Mouse (Mus musculus) midbrain, postnatal 0 days (tissue): ENCODE measurements around the gene Rab31. TPM values are rescaled to one million over a fixed set of nuclear protein-coding genes. Genes with fewer than 3 reads are reported as not detected.

Experiments used
- ATAC-seq: fragments of 200-750 bp; cut with Nextera tagmentation; 2 replicates; pipeline ENCODE4 v1.8.0; 2017; ENCODE audit warnings: moderate number of reproducible peaks, mild to moderate bottlenecking, moderate TSS enrichment, moderate library complexity; ENCODE audit not compliant: low FRiP score
- DNase-seq: peaks from one replicate; pipeline ENCODE4 v3.0.0-alpha.2; 2015; ENCODE audit warnings: low spot score
- H3K27ac ChIP-seq: fragments of 300-500 bp; sonication (generic); 2 replicates; pipeline ENCODE4 v1.5.1; 2014; ENCODE audit warnings: low read depth, mild to moderate bottlenecking, low read length, mixed read lengths
- H3K27me3 ChIP-seq: fragments of 300-500 bp; sonication (generic); 2 replicates; pipeline ENCODE4 v1.6.1; 2014; ENCODE audit warnings: low read length, control low read depth, mixed read lengths; ENCODE audit not compliant: insufficient read depth
- H3K36me3 ChIP-seq: fragments of 300-500 bp; sonication (generic); 2 replicates; pipeline ENCODE4 v1.6.1; 2014; ENCODE audit warnings: low read length, control low read depth, mixed read lengths; ENCODE audit not compliant: insufficient read depth
- H3K4me1 ChIP-seq: fragments of 300-500 bp; sonication (generic); 2 replicates; pipeline ENCODE4 v1.6.1; 2014; ENCODE audit warnings: mild to moderate bottlenecking, control low read depth, antibody characterized with exemption, low read length, mixed read lengths; ENCODE audit not compliant: insufficient read depth
- H3K4me2 ChIP-seq: fragments of 300-500 bp; sonication (generic); 2 replicates; pipeline ENCODE4 v1.6.1; 2014; ENCODE audit warnings: low read depth, mild to moderate bottlenecking, low read length, mixed read lengths; ENCODE audit not compliant: poor library complexity, severe bottlenecking
- H3K4me3 ChIP-seq: fragments of 300-500 bp; sonication (generic); 2 replicates; pipeline ENCODE4 v1.5.1; 2014; ENCODE audit warnings: low read depth, mild to moderate bottlenecking, low read length, moderate library complexity
- H3K9ac ChIP-seq: fragments of 300-500 bp; sonication (generic); replicated peaks from 2 replicates; pipeline ENCODE4 v1.6.1; 2014; ENCODE audit warnings: mild to moderate bottlenecking, low read length, moderate library complexity, mixed read lengths; ENCODE audit not compliant: poor library complexity, severe bottlenecking
- H3K9me3 ChIP-seq: fragments of 300-500 bp; sonication (generic); 2 replicates; pipeline ENCODE4 v1.6.1; 2016; ENCODE audit warnings: low read length, control low read depth
- CTCF ChIP-seq: IDR thresholded peaks from 2 replicates; pipeline ENCODE4 v1.5.1; 2016; ENCODE audit warnings: antibody characterized with exemption, mild to moderate bottlenecking
- WGBS: fragments of 180-500 bp; shearing (Covaris S2); extraction: QIAGEN DNeasy Blood & Tissue Kit; methylation state at CpG from one replicate; pipeline ENCODE4 v1.1.7; 2014; 5-methylcytosine and 5-hydroxymethylcytosine counted together
- polyA plus RNA-seq: library from polyadenylated mRNA; unstranded; fragments of >200 nt; fragmentation: Nextera tagmentation; extraction: Ambion mirVana; gene quantifications from 2 replicates; pipeline ENCODE4 v1.2.1, GENCODE M21; 2015
- total RNA-seq: library from RNA; depleted of rRNA; stranded (reverse); fragments of >200 nt; gene quantifications from 2 replicates; pipeline ENCODE4 v1.2.3, GENCODE M21; 2014

Gene Rab31
- total and polyA plus RNA-seq, 2 experiments from 2014 or later: 67.6 to 88.1 TPM

GRCm38 (mm10) chr17:65683731-65684130 lies 88.8 kb downstream of the Rab31 start:
- H3K36me3 ChIP-seq: no peaks in the 10 kb centered on the region
- no peaks in the 10 kb centered on the region for H3K4me1 ChIP-seq
- no peak overlapping the region for H3K9ac ChIP-seq
- 0 out of 2 replicates have a peak, but pooled peaks have one; percentile 49 for ATAC-seq
- H3K9me3 ChIP-seq: no peaks in the 10 kb centered on the region
- no peak overlapping the region for H3K4me2 ChIP-seq
- no peak overlapping the region for H3K4me3 ChIP-seq
- WGBS: 70% methylated on average over 2 of the region's 2 CpGs
- no peak for TF ChIP-seq CTCF
- peak; percentile 77 for DNase-seq
- no peaks in the 10 kb centered on the region for H3K27me3 ChIP-seq
- 0 out of 2 replicates have a peak overlapping the region, but pooled peaks have one; percentile 6 for H3K27ac ChIP-seq

GRCm38 (mm10) chr17:65683316-65683715 lies 89.2 kb downstream of the Rab31 start:
- no peak for DNase-seq
- 84% methylated on average over 3 of the region's 3 CpGs for WGBS
- TF ChIP-seq CTCF: no peak
- H3K4me1 ChIP-seq: no peaks in the 10 kb centered on the region
- H3K4me2 ChIP-seq: no peak overlapping the region
- no peak overlapping the region for H3K4me3 ChIP-seq
- H3K36me3 ChIP-seq: no peaks in the 10 kb centered on the region
- no peak for ATAC-seq
- no peak overlapping the region for H3K27ac ChIP-seq
- no peak overlapping the region for H3K9ac ChIP-seq
- no peaks in the 10 kb centered on the region for H3K27me3 ChIP-seq
- no peaks in the 10 kb centered on the region for H3K9me3 ChIP-seq

- ATAC-seq (no peak), DNase-seq (no peak)
- no peak for TF ChIP-seq CTCF
- Histone ChIP-seq H3K9ac (no peak overlapping the region), H3K4me2 (no peak overlapping the region), H3K9me3 (no peaks in the 10 kb centered on the region), H3K4me1 (no peaks in the 10 kb centered on the region), H3K4me3 (no peak overlapping the region), H3K27ac (no peak overlapping the region), H3K27me3 (no peaks in the 10 kb centered on the region), H3K36me3 (no peaks in the 10 kb centered on the region)
- WGBS: 82% methylated on average over 5 of the region's 5 CpGs
Measured at GRCm38 (mm10) chr17:65682071-65682680, 90.4 kb downstream of the Rab31 start.

GRCm38 (mm10) chr17:65681516-65681915 lies 91.0 kb downstream of the Rab31 start:
- H3K27me3 ChIP-seq: no peaks in the 10 kb centered on the region
- no peak overlapping the region for H3K4me3 ChIP-seq
- no peak for ATAC-seq
- no peak for TF ChIP-seq CTCF
- H3K4me2 ChIP-seq: no peak overlapping the region
- DNase-seq: no peak
- whole genome bisulfite sequencing: 84% methylated on average over 6 of the region's 6 CpGs
- H3K4me1 ChIP-seq: no peaks in the 10 kb centered on the region
- H3K9ac ChIP-seq: no peak overlapping the region
- H3K9me3 ChIP-seq: no peaks in the 10 kb centered on the region
- no peak overlapping the region for H3K27ac ChIP-seq
- H3K36me3 ChIP-seq: no peaks in the 10 kb centered on the region

GRCm38 (mm10) chr17:65680801-65681412 lies 91.6 kb downstream of the Rab31 start:
- Histone ChIP-seq H3K4me2 (no peak overlapping the region), H3K27ac (no peak overlapping the region), H3K9me3 (no peaks in the 10 kb centered on the region), H3K36me3 (no peaks in the 10 kb centered on the region), H3K4me3 (no peak overlapping the region), H3K27me3 (no peaks in the 10 kb centered on the region), H3K9ac (no peak overlapping the region), H3K4me1 (no peaks in the 10 kb centered on the region)
- TF ChIP-seq CTCF: no peak
- WGBS: 85% methylated on average over 2 of the region's 2 CpGs
- ATAC-seq (no peak), DNase-seq (no peak)

GRCm38 (mm10) chr17:65679806-65680446 lies 92.6 kb downstream of the Rab31 start:
- no peak for DNase-seq
- no peak overlapping the region for H3K4me3 ChIP-seq
- no peak overlapping the region for H3K27ac ChIP-seq
- 76% methylated on average over 14 of the region's 14 CpGs for WGBS
- H3K9me3 ChIP-seq: no peaks in the 10 kb centered on the region
- H3K36me3 ChIP-seq: no peaks in the 10 kb centered on the region
- no peak overlapping the region for H3K9ac ChIP-seq
- H3K27me3 ChIP-seq: no peaks in the 10 kb centered on the region
- H3K4me2 ChIP-seq: no peak overlapping the region
- no peaks in the 10 kb centered on the region for H3K4me1 ChIP-seq
- no peak for TF ChIP-seq CTCF
- no peak for ATAC-seq
